Mouse (Mus musculus): Measurements from ENCODE around the gene Nfkb1. TPM values are rescaled to one million over a fixed set of nuclear protein-coding genes. Genes with fewer than 3 reads are reported as not detected.

The Nfkb1 gene
- polyA plus RNA-seq, 1 experiment from 2014 or later, result 18.4 TPM

GRCm38 (mm10) chr3:135546212-135546923, 145.0 kb downstream of the Nfkb1 start:
- no peaks in the 10 kb centered on the region for H3K4me1 ChIP-seq
- no peak for ATAC-seq (ENCODE audit: insufficient number of reproducible peaks, insufficient read depth, low FRiP score, low TSS enrichment)
- no peaks in the 10 kb centered on the region for H3K9me3 ChIP-seq

More at GRCm38 (mm10) chr3:135546212-135546923, 145.0 kb downstream of the Nfkb1 start:
- Histone ChIP-seq H3K4me2 (replicated peaks) (no peak overlapping the region), H3K9ac (no peak overlapping the region), H3K27ac (no peak overlapping the region), H3K36me3 (no peaks in the 10 kb centered on the region), H3K4me3 (no peak overlapping the region), H3K27me3 (no peaks in the 10 kb centered on the region)
- WGBS, result 68% methylated on average over 13 of the region's 13 CpGs

Other genes starting within 250 kb of the Nfkb1 start
- gene Manba, start 205.9 kb downstream of the Nfkb1 start, polyA plus RNA-seq (2016; fragmentation: Nextera tagmentation; extraction: Ambion mirVana), result 5.1 TPM in 2 replicates
- gene Slc39a8, start 133.7 kb upstream of the Nfkb1 start, polyA plus RNA-seq (2016; fragmentation: Nextera tagmentation; extraction: Ambion mirVana), result 15.0 and 16.2 TPM in 2 replicates